Mouse (Mus musculus) kidney, postnatal 4 days (tissue): ENCODE data around the gene Gsdma3.

Experiments
- DNase-seq, 2 experiments: peaks; one replicate each; pipeline ENCODE4 v3.0.0; 2021; ENCODE audit warnings: mixed read lengths in 2 of 2

Gsdma3 gene

DNA sequence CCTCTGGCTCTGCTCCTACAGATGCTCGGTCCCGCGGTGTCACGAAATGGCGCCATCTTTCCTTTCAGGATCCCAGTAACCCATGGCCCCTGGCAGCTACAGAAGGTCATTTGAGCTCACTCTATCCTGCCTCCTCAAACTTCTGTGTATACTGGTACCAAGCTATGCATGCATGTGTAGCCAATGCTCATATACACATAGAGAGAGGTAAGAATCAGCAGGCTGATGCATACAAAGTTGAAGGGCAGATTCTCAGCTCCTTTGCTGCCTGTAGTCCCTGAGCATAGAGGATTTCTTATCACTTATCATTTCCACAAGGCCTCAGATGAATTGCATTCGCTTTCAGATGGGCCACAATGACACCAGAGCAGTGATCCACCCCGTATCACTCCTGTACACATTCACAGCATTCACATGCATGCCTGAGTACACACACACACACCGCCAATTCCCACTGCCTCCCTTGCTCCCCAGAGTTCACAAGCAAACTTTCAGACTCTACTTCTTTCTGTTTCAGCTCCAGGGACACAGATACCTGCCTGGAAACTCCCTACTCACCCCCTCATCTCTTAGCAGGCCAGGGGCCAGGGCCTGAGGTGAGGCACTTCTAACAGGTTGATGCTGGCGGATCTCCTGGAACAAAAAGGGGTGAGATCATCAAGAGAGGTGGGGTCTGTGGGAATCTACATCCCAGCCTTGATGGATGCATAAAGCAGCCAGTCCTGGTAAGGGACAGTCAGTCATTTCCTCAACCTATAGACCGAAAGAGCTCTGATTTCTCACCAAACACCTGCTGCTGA, at the start of gene Gsdma3, which contains the start of gene Gm12355:
Gene Gsdma3 (plus strand): TSS at position 750 of the 800 bp plus-strand sequence.
Gene Gm12355 (minus strand): TSS at position 51 of the 800 bp plus-strand sequence.
- DNase-seq: no peak

DNA sequence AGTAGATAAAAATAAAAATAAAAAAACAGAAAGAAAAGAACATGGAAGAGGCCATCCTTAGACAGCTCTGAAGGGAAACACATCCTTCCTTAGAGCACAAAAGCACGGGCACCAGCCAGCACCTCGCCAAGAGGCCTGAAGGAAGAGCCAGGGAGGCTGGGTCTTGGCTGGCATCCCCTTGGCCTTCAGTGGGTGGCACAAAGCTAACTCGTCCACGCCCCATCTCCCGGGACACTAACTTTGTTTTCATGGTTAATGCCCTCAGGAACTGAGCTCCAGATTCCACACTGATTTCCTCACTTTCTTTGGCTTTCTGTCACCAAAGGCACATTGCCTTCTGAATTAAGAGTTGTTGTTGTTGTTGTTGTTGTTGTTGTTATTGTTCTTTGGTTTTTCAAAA, 48.4 kb upstream of the Gsdma3 start:
- no peak for DNase-seq

GRCm38 (mm10) chr11:98580301-98581121, 45.6 kb upstream of the Gsdma3 start:
- peak in 1 of 2 experiments; percentile 31 for DNase-seq

DNA sequence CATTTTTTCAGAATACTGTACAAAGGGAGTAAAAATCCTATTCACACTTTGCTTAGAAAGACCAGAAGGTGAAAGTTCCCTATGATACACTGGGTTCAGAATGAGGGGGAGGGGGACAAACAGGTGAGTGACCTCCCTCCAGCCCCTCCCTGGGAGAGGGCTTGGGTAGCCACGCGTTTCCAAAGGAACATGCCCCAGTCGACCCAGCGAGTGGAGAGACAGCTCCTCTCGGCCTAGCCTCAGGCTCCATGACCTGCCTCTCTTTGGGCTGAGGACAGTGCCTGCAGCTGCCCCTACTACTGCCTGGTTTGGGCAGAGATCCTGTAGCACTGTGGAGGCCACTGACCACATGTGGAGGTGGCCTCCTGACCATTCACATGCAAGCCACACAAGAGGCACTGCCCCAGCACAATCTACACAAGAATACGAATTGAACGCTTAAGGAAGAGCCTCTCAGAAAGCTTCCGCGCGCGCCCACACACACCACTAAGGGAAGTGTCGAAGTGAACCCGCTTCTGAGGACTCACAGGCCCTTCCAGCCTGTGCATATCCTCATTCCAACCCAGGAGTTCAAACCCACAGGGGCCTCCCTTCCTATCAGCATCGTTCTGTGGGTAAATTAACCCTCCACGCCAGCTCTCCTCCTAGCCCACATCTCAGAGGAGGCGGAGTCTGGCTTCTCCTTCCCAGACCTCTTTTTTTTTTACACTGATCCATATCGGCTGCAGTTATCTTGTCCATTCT, 44.7 kb upstream of the Gsdma3 start:
- no peak for DNase-seq

- no peak for DNase-seq
Observed at GRCm38 (mm10) chr11:98582030-98582388, 44.2 kb upstream of the Gsdma3 start.

DNA sequence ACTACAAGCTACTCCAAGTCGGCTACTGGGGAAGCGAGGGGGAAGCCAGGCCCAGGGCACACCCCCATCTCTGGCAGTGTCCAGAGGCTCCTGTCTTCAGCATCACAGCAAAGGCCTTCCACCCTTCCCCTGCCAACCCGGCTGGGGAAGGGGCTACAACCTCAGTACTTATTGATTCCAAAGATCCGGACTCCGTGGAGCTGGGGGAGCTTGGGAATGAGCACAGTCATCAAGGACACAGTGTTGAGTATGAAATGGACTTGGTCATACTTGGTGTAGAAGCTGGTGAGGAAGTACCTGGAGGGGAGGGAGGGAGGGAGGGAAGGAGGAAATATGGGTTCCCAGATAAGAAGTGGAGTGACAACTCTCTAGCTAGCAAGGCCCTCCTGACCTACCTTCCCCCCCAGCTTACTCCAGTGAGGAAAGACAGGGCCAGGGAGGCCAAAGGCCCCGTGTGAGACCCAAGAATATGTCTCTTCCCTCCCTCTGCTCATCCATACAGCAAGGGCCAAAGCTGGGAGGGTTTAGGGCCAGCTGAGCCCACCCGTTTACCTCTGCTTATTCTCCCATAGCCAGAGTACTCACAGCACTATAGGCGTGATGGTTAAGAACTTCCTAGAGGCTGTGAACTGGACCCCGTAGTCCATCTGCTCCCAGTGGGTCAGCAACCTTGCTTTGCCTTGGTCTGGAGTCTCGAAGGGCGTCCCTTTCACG, 43.5 kb upstream of the Gsdma3 start:
- no peak for DNase-seq

GRCm38 (mm10) chr11:98583265-98583552, 43.0 kb upstream of the Gsdma3 start:
- no peak for DNase-seq

DNA sequence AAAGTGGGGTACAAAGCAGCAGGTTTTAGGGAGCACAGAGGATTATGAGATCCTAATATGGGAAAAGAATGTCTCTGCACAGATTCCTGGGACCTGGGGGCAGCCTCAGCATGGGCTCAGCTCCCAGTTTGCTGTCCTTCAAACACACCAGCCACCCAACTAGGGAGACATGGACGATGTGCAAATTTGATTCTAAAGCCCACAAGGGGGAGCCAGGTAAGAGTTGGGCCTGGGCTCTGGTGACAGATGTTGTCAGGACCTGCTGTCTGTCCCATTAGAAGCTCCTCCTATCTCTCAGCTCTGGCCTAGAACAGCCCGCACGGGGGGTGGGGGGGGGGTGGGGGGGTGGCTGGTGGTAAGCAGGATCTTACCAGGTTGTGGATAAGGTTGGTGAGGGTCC, 42.6 kb upstream of the Gsdma3 start:
- no peak for DNase-seq

DNA sequence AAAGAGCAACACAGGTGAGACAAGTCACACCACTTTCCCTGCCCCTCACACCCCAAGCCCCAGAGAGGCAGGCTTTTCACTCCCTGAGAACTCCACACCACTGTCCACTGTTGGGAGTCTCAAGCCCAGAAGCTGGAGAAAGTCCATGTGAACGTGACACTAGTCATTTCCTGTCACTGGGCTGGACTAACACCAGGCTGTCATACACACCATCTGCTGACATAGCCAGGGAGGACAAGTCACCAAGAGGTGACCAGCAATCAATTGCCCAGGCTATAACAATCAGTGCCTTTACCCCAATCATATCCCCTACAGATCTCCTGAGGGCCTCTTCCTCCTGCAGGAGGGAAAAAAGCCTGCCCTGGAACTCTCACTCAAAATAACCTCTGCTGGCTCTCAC, 42.0 kb upstream of the Gsdma3 start:
- DNase-seq: no peak

GRCm38 (mm10) chr11:98584629-98585177, 41.5 kb upstream of the Gsdma3 start:
- no peak for DNase-seq

GRCm38 (mm10) chr11:98586087-98586891, 39.9 kb upstream of the Gsdma3 start:
- DNase-seq: peak in 1 of 2 experiments; percentile 13

DNA sequence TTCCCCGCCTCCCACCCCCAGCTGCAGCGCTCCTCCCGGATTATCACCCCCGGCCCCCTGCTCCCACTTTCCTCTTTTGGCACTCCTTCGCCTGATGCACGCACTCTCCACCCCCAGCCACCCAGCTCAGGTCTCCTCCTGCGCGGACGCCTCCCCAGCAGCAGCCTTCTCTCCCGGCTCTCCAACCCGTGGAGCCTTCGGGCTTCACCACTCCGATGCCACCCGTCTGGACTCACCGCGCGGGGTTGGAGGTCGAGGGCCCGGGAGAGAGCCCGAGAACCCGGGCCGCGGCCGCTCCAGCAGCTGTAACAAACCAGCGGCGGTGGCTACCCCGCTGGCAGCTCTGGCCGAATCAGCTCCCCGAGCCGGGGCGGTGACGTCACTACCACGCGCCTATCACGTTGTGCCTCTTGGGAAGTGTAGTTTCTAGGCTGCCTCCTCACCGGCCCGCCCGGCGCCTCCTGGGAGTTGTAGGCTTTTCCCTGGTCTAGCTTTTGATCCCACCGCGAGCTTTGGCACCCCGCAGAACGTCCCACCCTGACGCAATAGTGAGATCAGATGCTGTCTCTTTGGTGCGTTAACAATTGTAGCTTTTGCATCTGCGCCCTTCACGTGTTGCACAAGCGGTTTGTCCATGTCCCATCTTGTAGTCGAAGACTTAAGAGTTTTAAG, 39.1 kb upstream of the Gsdma3 start, which contains the start of gene Ormdl3:
Gene Ormdl3 (minus strand): TSS at position 477 of the 672 bp plus-strand sequence.
- DNase-seq: peak; percentile 99 to 100

GRCm38 (mm10) chr11:98587684-98588546, 38.2 kb upstream of the Gsdma3 start:
- DNase-seq: peak; percentile 81 to 86

- no peak for DNase-seq
Observed at GRCm38 (mm10) chr11:98588833-98589281, 37.3 kb upstream of the Gsdma3 start.

DNA sequence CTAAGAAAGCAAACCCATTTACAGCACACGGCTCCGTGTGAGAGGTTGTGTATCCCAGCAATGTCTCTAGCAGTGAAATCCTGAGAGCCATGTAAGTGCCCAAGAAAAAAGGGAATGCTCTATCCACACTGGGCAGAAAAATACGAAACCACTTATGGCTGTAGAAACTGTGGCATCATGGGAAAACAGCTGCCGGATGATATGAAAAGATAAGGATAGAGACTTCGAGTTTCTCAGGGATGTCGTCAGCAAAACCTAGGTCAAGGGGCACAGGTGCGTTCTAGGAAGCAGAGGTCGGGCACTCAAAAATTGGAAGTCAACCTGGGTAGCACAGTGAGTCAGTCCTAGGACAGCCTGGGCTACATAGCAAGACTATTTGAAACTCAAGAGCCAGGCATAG, 36.9 kb upstream of the Gsdma3 start:
- no peak for DNase-seq

DNA sequence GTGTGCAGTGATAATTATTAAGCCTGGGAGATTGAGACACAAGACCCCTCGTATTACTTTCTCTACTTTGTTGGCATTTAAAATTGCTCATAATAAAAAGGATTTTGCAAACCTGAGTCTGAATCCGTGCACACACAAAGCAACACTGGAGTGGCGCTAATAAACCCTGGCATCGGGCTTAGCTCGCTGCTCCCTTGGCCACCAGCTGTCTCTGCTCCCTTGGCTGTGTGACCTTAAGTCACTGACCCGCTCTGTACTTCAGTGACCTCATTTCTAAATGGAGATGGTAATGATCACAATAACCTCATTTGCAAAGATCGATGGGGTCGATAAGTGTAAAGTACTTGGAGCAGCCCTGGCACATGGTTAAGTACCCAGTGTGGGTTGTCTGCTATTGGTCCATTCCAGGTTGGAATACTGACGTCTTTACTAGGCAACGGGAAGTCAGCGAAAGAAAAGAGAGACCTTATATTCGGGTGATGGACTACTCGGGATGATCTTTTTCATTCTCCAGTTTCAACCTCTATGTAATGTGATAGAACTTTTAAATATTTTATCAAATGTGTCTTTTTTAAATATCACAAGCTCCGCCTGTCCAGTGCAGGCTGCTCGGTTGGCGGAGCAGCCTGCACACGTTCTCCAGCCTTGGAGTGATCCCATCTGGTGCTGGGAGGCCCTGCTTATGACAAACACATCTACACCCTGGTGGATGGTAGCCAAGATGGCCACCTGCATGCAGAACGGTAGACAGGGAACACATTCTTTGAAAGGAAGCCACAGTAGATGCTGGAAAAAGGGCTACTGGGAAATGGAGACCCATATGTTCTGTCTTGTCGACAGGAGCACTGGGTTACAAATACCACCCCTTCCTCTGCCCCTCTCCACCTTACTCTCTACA, 35.4 kb upstream of the Gsdma3 start:
- no peak for DNase-seq

- no peak for DNase-seq
Observed at GRCm38 (mm10) chr11:98595021-98595420, 31.1 kb upstream of the Gsdma3 start.

DNA sequence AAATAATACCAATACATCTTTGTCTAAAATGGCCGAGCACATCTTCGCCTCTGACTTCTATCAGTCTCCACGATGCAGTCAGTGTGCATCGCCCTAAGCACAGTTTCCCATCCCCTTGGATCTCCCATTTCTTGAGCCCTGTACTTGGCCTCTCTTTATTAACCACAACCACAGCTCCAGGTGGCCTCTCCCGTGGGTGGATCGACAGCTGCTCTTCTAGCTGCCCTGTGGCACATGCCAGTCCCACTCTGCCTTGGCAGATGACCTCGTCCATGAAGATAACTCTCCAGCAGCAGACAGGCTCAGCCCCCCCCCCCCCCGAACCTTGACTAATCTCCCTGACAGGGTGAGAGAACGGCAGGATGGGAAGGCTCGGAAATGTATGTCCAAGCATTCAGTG, 30.7 kb upstream of the Gsdma3 start:
- DNase-seq: no peak

DNA sequence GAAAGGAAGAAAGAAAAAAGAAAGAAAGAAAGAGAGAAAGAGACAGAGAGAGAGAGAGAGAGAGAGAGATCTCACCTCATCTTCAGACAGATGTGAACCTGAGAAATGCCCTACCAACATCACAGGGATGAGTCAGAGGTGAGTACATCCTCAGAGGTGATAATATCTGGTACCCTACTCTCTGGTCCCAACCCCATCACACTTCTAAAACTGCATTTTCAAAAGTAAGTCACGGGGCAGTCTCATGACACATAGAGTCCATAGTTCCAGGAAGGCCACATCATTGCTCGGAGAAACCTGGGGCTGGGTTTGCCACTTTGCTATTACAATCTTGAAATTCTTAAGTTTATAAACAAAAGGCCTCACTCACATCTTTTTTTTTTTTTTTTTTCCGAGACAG, 30.2 kb upstream of the Gsdma3 start:
- no peak for DNase-seq
